Mouse (Mus musculus) ZHBTc4 (cell line): ENCODE results near the gene Cry2.
A peak's percentile ranks its signal among the peaks of the same experiment; 100 is the strongest.

Source experiments
- DNase-seq: peaks from one replicate; pipeline ENCODE4 v3.0.0-alpha.2; 2011; ENCODE audit warnings: low read depth, low spot score

The Cry2 gene

DNA sequence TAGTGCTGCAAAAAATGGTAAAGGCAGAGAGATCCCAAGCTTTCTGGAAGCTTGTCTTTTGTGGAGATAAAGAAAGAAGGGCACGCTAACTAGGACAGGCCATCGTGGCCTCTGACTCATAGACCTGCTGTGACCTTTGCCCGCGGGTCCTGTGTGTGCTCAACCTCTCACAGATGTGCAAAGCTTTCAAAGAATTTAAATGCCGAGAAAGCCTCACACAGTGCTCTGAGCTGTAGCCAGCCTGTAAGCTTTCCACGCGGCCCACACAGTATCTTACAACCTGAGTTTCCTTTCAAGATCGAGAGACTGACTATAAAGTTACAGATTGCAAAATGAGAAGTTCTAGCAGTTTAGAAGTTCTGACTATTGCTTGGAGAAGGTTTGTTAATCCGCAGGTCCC, 12.0 kb upstream of the Cry2 start:
- DNase-seq = no peak

GRCm38 (mm10) chr2:92444376-92444775, 10.5 kb upstream of the Cry2 start:
- DNase-seq = no peak

DNA sequence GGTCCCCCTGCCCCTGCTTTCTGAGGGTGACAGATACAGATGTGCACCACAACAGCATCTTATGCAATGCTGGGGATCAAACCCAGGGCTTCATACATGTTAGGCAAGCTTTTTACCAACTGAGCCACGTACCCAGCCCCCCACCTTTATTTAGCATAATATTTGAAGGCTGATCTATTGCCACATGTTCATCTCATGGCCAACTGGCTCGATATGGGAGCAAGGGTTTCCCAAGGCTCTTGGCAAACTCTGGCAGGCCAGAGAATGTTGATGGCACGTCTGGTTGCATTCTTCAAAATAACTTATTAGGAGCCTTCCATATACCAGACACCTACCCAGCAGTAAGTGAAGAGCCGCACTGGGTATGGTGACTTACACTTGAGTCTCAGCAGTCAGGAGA, 9.5 kb upstream of the Cry2 start:
- no peak for DNase-seq

GRCm38 (mm10) chr2:92442419-92443001, 8.7 kb upstream of the Cry2 start:
- DNase-seq = no peak

DNA sequence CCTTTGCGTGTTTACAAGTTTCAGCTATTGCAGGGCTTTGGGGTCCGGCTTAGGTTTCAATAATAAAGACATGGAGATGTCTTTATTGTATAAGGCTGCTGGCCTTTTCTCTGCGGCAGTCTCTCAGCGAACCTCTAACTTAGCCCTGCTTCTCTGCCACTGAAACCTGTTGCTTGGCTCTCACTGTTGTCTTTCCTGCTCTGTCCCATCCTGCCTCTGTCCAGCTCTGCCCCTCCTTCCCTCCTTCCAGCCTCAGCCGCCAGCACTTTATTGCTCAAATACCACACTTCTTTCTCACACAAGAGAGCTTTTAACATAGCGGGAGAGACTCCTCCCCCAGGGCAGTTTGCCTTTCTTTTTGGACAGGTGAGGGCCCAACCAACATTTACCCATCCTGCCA, 6.6 kb upstream of the Cry2 start:
- no peak for DNase-seq

- no peak for DNase-seq
Measured at GRCm38 (mm10) chr2:92438567-92438966, 4.7 kb upstream of the Cry2 start.

DNA sequence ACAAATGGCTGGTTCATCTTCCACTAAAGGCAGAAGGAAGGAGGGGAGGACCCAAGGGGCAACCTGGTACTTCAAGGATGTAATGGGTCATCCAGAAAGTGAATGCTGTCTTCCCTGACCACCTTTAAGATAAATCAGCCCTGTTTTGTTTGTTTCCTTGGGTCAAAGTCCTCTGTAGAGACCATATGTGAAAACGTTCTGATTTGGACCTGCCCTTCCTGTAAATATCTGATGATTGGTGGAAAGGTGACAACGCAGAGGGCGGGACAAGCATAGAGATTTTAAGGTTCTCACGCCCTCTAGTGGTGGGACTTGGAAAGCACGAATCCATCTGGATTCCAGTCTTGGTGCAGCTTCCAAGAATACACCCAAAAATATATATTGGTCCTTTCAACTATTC, 4.0 kb upstream of the Cry2 start:
- DNase-seq = peak; percentile 92

DNA sequence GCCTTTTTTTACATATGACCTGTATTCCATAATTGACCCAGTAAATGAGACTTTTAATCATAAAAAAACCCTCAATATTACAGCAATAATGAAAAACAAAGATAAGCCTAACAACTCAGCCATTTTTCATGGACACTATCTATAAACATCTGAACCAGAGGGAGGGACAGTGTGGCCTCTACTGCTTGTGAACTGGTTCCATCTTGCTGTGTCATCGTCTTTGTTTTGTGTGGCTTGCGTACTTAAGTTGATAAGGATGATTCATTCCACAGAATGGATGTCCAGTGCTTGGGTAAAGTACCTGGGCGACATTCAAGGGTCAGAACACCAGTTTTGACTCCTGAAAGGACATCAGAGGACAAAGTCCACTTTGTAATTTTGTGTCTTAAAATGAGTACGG, 3.5 kb upstream of the Cry2 start:
- DNase-seq = no peak

DNA sequence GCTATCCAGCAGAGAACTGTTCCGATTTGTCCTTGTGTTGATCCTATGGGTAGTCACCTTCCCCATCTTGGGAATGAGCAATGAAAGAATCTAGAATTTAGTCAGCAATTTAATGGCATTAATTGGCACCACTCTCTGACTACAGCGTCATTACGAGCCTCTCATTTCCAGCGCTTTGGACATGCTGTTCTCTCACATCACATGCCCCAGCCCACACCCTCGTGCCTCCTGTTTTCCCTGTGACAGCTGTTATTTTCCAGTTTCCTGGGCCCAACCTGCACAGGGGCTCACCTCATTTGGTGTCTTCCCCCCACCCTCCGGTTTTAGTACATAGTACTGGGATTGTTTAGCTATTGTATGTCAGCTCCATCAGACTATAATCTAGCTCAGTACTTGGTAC, 1.2 kb upstream of the Cry2 start:
- no peak for DNase-seq

GRCm38 (mm10) chr2:92434375-92434745, 517 bp upstream of the Cry2 start:
- DNase-seq = no peak

GRCm38 (mm10) chr2:92432299-92433295, 1.2 kb downstream of the Cry2 start:
- DNase-seq = no peak

- DNase-seq = no peak
Measured at GRCm38 (mm10) chr2:92431611-92432179, 2.1 kb downstream of the Cry2 start.

- peak; percentile 84 for DNase-seq
Measured at GRCm38 (mm10) chr2:92430723-92431541, 2.9 kb downstream of the Cry2 start.

- no peak for DNase-seq
Measured at GRCm38 (mm10) chr2:92430089-92430488, 3.8 kb downstream of the Cry2 start.

DNA sequence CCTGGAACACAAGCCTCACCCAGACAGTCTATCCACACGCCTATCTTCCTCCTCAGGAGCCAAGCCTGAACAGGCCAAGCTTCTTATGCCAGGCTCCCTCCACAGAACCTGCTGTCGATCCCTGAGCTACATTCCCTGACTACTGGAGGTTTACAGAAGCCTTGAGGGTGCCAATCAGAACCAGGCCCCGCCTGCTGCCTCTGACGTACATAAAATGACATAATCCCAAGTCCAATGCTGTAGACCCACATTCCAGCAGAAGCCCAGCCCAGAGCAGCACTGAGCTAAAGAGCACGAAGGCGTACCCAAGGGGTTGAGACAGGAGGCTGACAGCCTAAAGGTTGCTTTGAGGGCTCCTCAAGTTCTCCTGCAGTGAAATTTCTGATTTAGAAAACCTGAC, 6.0 kb downstream of the Cry2 start:
- peak; percentile 65 for DNase-seq

- DNase-seq = no peak
Measured at GRCm38 (mm10) chr2:92426426-92426825, 7.4 kb downstream of the Cry2 start.

GRCm38 (mm10) chr2:92425366-92425765, 8.5 kb downstream of the Cry2 start:
- no peak for DNase-seq

DNA sequence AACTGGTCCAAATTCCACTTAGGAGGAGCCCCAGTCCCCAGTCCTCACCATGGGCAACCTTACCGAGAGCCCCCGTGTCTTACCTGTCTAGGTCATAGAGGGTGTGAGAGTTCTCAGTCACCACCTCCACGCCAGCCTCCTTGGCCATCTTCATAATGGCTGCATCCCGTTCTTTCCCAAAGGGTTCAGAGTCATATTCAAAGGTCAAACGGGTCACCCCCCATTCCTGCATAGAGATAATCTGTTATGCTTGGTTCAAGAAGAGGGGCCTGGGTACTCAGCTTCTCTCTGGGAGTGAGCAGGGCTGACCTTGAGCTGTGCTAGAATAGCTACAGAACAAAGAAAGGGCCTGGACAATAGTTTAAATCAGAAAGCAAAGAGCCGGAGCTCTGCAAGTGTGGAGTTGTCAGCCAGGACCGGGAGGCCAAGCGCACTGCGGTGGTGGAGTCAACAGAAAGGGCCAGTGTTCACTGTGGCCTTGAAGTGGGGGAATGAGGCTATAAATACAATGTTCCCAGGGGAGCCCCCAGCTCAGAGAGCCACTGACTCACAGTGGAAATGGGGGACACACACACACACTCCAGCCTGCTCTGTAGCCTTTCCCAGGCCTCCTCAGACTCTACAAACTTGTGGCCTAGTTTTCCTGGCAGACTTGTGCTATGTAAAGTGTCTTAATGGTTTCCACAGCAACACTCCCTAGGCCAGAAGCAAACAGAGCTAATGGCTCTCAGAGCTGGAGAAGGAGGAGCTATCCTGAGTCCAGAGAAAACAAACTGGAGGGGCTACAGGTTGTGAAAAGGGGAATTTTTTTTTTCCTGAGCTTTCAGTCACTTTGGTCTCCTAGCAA, 9.2 kb downstream of the Cry2 start:
- peak; percentile 67 for DNase-seq

DNA sequence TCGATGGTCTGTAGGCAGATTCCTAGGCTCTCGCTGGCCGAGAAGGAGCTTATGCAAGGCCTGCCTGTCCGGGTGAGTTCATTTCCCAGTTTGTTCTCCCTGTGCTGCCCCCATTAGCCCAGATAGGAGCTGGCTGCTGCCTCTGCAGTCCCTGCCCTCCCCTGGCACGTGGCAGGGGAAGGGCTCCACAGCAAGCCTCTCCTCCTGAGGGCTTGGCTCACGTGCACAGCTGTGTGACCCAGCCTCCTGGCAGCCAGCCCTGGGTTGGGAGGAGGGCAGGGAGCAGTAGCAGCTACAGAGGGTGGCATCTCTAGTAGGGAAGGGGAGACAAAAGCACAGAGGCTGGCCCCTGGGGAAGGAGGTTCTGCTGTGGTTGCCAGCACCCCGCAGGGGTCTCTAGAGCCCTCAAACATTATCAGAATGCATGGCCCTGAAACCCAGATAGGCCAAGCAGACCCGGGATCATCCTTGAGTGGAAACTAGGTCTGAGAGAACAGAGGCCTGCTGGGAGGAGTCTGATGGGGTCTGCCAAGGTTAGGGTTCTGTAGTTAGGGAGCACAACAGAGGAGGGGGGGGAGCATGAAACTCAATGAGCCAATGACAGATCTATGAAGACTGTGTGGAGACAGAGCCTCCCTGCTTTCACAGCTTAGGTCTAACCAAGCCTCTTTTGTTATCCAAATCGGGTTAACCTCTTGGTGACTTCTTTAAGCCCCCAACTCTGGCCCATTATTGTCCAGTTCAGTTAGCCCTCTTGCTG, 10.0 kb downstream of the Cry2 start:
- DNase-seq = peak; percentile 72

- DNase-seq = no peak
Measured at GRCm38 (mm10) chr2:92423156-92423555, 10.7 kb downstream of the Cry2 start.
